Mouse (Mus musculus): ENCODE results near the gene Gabpb2. TPM values are rescaled to one million over a fixed set of nuclear protein-coding genes. Genes with fewer than 3 reads are reported as not detected.

The Gabpb2 gene
- total RNA-seq, 1 experiment from 2014 or later: 33.1 TPM

GRCm38 (mm10) chr3:95194721-95195135 is 23.0 kb downstream of the Gabpb2 start:
- DNase-seq: no peak

- DNase-seq: no peak
Measured at GRCm38 (mm10) chr3:95186888-95187287, 30.8 kb downstream of the Gabpb2 start.

- no peak for DNase-seq
Measured at GRCm38 (mm10) chr3:95186100-95186499, 31.6 kb downstream of the Gabpb2 start.

GRCm38 (mm10) chr3:95184796-95185577 is 32.7 kb downstream of the Gabpb2 start:
- no peak for DNase-seq

DNA sequence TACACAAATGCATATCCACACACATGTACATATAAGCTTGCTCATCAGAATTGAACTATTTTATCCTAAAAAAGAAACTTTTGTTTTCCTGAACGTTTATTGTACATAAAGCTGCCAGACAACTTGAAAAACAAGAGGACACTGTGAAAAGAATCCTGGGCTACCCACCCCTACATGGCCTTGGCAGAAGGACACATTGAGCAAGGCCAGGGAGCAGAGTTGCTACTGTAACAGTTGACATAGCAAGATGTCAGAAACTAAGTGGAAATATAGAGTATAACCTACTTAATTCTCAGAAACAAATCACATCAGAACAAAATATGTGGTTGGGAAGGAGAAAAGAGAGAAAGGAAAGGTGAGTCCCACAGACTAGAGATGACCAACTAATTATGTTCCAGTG is 35.9 kb downstream of the Gabpb2 start:
- DNase-seq: no peak

DNA sequence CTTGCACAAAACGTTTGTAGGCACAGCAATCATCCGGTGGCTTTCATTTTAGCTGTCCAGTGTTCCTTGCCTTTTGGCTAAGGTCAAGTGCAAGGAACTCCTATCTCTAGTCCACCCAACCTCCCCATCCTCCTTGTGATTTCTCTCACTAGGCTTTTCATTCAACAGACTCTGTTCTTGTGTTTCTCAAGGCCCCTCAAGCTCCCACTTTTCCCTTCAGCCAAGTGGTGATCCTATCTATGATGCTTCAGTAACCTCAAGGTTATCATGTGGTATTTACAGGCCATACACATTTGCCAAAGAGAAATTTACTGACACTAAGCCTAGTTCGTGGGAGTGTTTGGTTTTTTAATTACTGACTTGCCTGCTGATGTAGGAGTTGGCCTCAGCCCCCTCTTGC is 37.8 kb downstream of the Gabpb2 start:
- no peak for DNase-seq

DNA sequence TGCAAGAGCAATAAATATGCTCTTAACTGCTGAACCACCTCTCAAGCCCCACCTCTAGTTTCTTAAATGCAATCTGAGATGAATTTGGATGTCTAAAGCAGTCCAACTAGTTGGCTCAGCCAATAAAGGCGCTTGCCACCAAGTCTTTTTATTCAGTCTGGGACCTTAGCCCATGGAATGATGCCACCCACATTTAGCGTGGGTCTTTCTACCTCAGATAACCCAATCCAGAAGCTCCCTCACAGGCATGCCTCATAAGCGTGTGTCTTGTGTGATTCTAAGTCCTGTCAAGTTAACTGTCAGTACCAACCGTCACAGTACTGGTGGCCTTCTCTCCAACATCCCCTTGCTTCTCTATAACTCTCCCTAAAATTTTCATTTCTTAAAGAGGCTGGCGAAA is 38.8 kb downstream of the Gabpb2 start:
- no peak for DNase-seq

DNA sequence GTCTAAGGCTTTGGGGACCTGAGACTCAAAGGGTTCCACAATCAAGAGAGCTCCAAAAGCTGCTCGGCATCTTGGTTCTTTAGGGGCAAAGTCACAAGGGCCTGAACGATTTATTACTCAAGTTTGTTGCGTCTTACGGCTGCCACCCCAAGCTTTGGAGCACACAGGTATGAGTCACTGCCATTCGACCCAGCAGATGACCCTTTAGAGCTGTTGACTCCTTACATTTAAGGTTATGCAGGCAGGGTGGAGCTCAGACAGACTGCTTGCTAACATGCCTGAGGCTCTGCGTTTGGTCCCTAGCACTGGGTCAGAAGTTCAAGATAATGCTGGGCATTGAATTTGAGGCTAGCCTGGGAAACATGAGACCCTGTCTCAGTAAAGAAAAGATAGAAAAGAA is 40.1 kb downstream of the Gabpb2 start:
- DNase-seq: no peak

DNA sequence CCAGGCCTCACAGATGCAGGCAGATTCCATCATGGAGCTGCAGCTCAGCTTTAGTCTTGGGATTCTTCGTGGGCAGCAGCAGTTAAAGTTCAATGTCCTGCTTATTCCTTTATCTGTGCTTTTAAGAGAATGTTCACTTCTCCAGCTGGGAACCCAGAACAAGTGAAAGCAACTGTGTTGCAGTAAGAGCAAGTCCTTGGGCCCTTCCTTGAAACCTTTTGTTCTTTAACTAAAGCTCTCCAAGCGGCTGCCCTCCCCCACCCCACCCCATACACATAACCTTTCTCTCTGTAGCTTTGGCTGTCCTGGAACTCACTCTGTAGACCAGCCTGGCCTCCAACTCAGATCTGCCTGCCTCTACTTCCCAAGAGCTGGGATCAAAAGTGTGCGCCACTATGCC is 41.2 kb downstream of the Gabpb2 start:
- DNase-seq: no peak

- peak; percentile 88 for DNase-seq
Measured at GRCm38 (mm10) chr3:95174011-95174592, 43.6 kb downstream of the Gabpb2 start.

DNA sequence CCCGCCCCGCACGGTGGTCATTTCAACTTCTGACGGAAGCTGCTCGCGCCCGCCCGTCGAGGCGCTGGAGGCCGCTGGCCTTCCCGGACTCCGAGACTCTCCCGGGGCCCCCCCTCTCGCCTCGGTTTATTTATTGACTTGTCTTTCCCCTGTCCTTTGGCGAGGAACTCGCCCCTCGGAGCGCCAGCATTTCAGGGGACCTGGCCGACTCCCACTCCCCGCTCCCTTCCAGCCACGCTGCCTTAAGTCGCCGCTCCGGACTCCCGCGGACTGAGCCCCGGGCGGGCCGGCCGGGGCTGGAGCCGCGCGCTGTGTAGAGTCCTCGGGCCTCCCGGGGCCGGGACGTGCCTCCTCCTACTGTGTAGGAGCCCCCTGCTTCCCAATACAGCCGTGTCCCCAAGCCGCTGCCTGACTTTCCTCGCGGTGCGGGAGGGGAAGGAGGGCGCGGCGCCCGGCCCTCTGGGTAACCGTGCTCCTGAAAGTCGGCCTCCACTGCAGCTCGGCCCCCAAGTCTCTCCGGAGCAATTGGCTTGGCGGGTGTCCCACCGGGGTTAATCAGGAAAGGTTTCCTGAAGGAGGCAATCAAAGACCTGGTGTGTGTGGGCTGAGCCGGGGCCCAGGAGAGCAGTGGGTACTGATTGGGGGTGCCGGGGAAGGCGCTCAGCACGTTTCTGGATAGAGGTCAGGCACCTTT is 44.3 kb downstream of the Gabpb2 start:
- DNase-seq: peak; percentile 25

GRCm38 (mm10) chr3:95172526-95173255 is 45.0 kb downstream of the Gabpb2 start:
- DNase-seq: no peak

DNA sequence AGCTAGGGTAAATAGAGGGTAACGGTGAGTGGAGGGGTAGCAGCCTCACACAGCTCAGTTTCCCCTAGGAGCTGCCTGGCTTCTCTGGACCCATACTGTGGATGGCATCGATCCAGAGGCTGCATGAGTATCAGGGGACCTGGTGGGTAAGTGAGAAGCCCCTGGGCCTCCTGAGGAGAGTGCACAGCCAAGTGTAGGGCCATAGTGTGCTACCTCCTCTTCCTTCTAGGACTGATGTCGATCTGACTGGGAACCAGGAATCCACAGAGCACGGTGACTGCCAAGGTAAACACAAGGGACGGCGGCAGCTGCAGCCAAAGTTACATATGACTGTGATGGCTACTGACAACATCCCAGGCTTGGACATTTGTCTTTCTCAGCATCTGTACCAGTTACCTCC is 46.6 kb downstream of the Gabpb2 start:
- no peak for DNase-seq

DNA sequence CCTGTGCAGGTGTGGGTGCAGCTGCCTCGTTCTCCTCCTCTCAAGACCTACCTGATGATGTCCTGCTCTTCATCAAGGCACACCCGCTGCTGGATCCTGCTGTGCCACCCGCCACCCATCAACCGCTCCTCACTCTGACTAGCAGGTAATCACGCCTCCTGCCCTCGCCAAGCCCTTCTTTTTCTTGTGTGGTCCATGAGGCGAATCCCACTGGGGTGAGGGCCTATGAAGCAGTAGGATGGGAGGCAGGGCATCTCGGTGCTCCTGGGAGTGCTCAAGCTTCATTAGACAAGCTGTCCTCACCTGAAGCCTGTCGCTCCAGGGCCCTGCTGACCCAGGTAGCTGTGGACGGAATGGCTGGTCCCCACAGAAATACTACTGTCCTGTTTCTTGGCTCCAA is 47.7 kb downstream of the Gabpb2 start:
- DNase-seq: no peak

DNA sequence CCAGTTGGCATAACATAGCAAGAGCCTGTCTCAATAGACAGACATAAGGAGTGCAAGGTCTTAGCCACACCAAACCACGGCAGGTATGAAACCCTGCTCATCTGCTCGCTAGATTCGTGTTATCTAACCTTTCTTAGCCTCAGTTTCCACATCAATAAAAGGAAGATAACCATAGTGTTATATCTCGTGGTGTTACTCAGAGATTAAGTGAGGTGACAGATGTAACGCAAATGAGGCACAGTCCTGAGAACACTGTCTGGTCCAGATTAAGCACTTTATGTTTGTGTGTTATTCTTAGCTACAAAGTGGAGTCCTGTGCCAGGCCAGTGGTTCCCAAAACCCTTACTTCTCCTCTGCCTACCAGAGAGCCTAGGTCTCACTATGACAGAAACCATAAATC is 52.9 kb downstream of the Gabpb2 start:
- DNase-seq: no peak

GRCm38 (mm10) chr3:95164256-95164550 is 53.5 kb downstream of the Gabpb2 start:
- DNase-seq: no peak

DNA sequence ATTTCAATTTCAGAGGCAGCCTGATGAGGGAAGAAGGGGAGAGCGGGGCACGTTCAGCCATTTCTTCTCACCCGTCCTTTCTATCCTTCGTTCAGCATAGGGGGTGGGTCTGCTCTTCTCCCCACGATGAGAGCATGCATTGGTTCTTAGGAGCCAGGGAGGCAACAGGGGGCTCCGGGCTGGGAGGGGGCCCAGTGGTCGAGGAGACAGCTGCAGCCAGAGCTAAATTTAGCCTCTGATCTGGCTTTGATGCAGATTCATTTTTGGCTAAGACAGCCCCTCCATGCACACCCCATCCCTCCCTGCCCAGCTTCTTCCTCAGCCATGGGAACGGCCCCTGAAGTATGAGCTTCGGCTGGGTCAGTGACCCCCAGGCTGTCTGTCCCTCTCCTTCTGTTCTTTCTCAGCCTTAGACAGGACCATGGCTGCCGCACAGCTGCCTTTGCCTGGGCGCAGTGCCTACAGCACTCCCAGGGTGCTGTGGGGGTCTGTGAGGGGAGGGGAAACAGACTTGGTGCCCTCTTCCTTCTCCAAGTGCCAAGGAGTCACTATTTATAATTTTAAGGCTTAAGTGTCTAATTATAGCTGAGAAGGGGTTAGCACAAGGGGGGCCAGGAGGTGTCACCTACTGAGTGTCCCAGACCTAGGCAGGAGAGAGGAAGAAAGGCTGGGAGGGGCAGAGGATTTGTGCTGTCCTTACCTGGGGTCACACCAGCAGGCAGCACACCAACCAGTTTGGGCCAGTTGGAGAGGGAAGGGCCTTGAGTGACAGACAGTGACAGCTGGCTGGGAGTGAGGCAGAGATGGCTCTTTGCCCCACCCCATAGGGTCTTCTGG is 54.1 kb downstream of the Gabpb2 start:
- DNase-seq: no peak

DNA sequence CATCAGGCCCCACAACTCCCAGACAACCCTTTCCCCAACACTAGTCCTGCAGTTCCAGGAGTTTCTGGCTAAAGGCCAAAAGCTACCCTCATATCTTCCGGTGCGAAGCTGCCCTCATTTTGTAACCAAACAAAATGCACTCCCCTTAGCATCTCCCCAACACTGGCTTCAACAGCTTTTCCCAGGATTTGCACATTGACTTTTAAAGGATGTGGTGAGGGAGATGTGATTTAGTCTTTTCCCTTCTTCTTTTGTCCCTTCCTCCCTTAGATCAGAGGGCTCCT is 55.4 kb downstream of the Gabpb2 start:
- DNase-seq: no peak

- no peak for DNase-seq
Measured at GRCm38 (mm10) chr3:95161618-95162344, 55.9 kb downstream of the Gabpb2 start.

DNA sequence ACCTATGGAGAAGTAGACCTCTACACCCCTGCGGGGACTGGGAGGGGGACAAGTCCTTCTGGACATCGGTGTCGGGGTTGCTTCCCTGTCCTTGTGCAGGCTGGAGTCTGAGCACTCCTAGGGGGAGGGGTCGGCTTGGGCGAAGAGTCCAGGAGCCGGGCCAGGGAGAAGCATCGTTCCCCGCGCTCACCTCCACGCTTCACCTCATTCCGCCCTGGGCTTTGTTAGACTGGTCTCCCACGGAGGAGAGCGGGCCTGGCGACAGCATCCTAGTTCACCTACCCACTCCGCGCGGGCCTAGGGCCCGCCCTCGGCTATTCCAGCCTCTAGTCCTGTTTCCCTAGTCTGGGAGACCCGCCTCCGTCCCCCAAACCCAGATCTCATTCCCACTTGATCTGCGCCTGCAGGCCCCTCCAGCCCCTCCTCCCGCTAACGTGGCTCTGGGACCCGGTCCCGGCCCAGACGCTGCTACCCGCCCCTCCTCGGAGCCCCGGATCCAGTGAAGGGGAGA is 56.6 kb downstream of the Gabpb2 start:
- no peak for DNase-seq

All from adrenal gland, postnatal 25 days (tissue).